Comparison of ENCODE assay signal across 8 mouse cellular contexts in genomic region chr4:120380811-120381391, GRCm38 (mm10). TPM values are rescaled to one million over a fixed set of nuclear protein-coding genes. Genes with fewer than 3 reads are reported as not detected.
DNase-seq lines count a peak whose midpoint lies in the region; ATAC-seq and TF ChIP-seq lines count a peak whose summit lies in the region.

No protein-coding gene starts in this region.

- 0 out of 2 replicates have a peak overlapping the region, but pooled peaks have one; percentile 8 for H3K4me2 ChIP-seq in hindbrain, postnatal 0 days (ENCODE audit: low read depth, low read length)

- H3K9me3 ChIP-seq in hindbrain, postnatal 0 days (ENCODE audit: low read length) = no peaks in the 10 kb centered on the region

- peak; percentile 77 for ATAC-seq in hindbrain, postnatal 0 days
- ATAC-seq in erythroblast, adult 5-6 weeks (replicated peaks; ENCODE audit: low FRiP score, poor library complexity, severe bottlenecking) = no peak

- H3K36me3 ChIP-seq in hindbrain, postnatal 0 days (ENCODE audit: insufficient read depth, low read length) = no peaks in the 10 kb centered on the region

- WGBS in hindbrain, postnatal 0 days = 5% methylated on average over 7 of the region's 7 CpGs

- peak; percentile 12 for DNase-seq in T-cell, adult 2 months (ENCODE audit: low spot score)
- peak; percentile 66 for DNase-seq in gastrocnemius, postnatal 10 days
- peak; percentile 95 for DNase-seq in hindbrain, postnatal 0 days (ENCODE audit: low spot score)
- DNase-seq in left cerebral cortex, adult 18-20 months (ENCODE audit: low spot score in 2 of 2) = peak; percentile 68 to 69
- peak; percentile 75 to 80 for DNase-seq in lung, postnatal 4 days
- DNase-seq in right cerebral cortex, adult 18-20 months = peak; percentile 74

- no peaks in the 10 kb centered on the region for H3K27me3 ChIP-seq in hindbrain, postnatal 0 days (ENCODE audit: insufficient read depth, low read length)

- H3K27ac ChIP-seq in cortical plate, adult 2 months (ENCODE audit: insufficient read depth, low read length) = no peak overlapping the region
- 0 out of 2 replicates have a peak overlapping the region, but pooled peaks have one; percentile 37 for H3K27ac ChIP-seq in hindbrain, postnatal 0 days

- no peaks in the 10 kb centered on the region for H3K4me1 ChIP-seq in cortical plate, adult 2 months (ENCODE audit: control insufficient read depth, insufficient read depth, low read length)
- H3K4me1 ChIP-seq in hindbrain, postnatal 0 days (ENCODE audit: insufficient read depth, low read length) = no peaks in the 10 kb centered on the region

- TF ChIP-seq CTCF in cortical plate, adult 2 months (IDR thresholded peaks at IDR 0.05; ENCODE audit: extremely low read depth, insufficient read depth, low read length) = peak; percentile 86
- peak; percentile 93 for TF ChIP-seq CTCF in hindbrain, postnatal 0 days (IDR thresholded peaks at IDR 0.05; ENCODE audit: low read depth)

- TF ChIP-seq POLR2A in cortical plate, adult 2 months (IDR thresholded peaks at IDR 0.05; ENCODE audit: extremely low read depth, insufficient read depth, low read length) = no peak

- H3K4me3 ChIP-seq in cortical plate, adult 2 months (ENCODE audit: insufficient read depth, low read length) = no peak overlapping the region
- no peak overlapping the region for H3K4me3 ChIP-seq in hindbrain, postnatal 0 days (ENCODE audit: low read length)

- H3K9ac ChIP-seq in hindbrain, postnatal 0 days (replicated peaks; ENCODE audit: low read length) = no peak overlapping the region

RNA-seq across cellular contexts. Expression of gene Scmh1, which starts 24.2 kb away (rescaled TPM):
- polyA plus RNA-seq in cortical plate, adult 2 months (2012; rRNA removed) = 87.7 and 97.5 TPM in 2 replicates
- total RNA-seq in gastrocnemius, postnatal 10 days (2021) = 10 to 100 TPM; 39.0 to 39.8 TPM
- total RNA-seq in hindbrain, postnatal 0 days (2014; rRNA removed) = 36.2 and 65.0 TPM in 2 replicates
- 51.4 and 52.5 TPM in 2 replicates for polyA plus RNA-seq in hindbrain, postnatal 0 days (2015; fragmentation: Nextera tagmentation; extraction: Ambion mirVana)
- 10 to 100 TPM; 78.5 to 84.3 TPM for total RNA-seq in left cerebral cortex, adult 18-20 months (2021)
- 7.3 and 9.8 TPM in 2 replicates for total RNA-seq in erythroblast, adult 5-6 weeks (2015; ENCODE audit: low replicate concordance)
- 3.2 and 4.7 TPM in 2 replicates for total RNA-seq in erythroblast, adult 5-6 weeks (2017; ENCODE audit: low replicate concordance)

Comparison
In these comparisons a context has a peak if more than half of its experiments do, and no peak if none do; other contexts are left out.
1. DNase-seq: peak in every context shown above with its lines; median percentile 95 in hindbrain, postnatal 0 days; 78 in lung, postnatal 4 days; 74 in right cerebral cortex, adult 18-20 months; 68 in left cerebral cortex, adult 18-20 months; 66 in gastrocnemius, postnatal 10 days; 12 in T-cell, adult 2 months.